Mouse (Mus musculus) forelimb bud, embryonic 11.5 days (tissue): ENCODE measurements at regions not wholly inside any gene's neighbourhood (a gene's known extent, or its start where the extent isn't known, plus 50 kb on each side); places are given as distances from the start of the nearest gene placed in this dataset.

ENCODE experiments used
- DNase-seq: peaks from one replicate; pipeline ENCODE4 v3.0.0-alpha.2; 2012; ENCODE audit warnings: low read depth, low spot score

- no peak for DNase-seq
Measured at GRCm38 (mm10) chrX:103250961-103251360, 64.5 kb upstream of the Nap1l2 start.

GRCm38 (mm10) chrX:103251478-103251877 lies 65.0 kb upstream of the Nap1l2 start:
- peak; percentile 10 for DNase-seq

- DNase-seq, result peak; percentile 11
Measured at GRCm38 (mm10) chrX:103252056-103252850, 65.8 kb upstream of the Nap1l2 start.

- DNase-seq, result no peak
Measured at GRCm38 (mm10) chrX:103252881-103253280, 66.4 kb upstream of the Nap1l2 start.

- DNase-seq, result no peak
Measured at GRCm38 (mm10) chrX:103254867-103255266, 66.3 kb upstream of the Cdx4 start.

- DNase-seq, result peak; percentile 56
Measured at GRCm38 (mm10) chrX:103259882-103260281, 61.3 kb upstream of the Cdx4 start.
